Mouse (Mus musculus): ENCODE data around the gene Ess2. TPM values are rescaled to one million over a fixed set of nuclear protein-coding genes. Genes with fewer than 3 reads are reported as not detected.
A peak's percentile ranks its signal among the peaks of the same experiment; 100 is the strongest.

Gene Ess2
- polyA plus RNA-seq, 1 experiment from 2014 or later, result 29.8 TPM

DNA sequence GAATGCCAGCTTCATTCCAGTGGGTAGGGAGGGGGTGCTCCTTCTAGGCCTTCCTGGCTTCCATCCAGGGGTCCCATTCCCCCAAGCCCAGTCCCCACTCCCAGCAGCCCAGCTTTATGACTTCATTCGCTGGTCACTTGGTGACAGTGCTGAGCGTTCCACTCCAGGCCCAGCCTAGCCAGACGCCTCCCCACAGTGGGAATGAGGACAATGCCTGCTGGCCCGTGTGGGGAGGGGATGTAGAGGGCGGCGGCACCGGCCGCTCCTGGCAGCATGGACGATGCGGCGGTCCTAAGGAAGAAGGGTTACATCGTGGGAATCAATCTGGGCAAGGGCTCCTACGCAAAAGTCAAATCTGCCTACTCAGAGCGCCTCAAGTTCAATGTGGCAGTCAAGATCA lies 12.7 kb downstream of the Ess2 start, which contains the start of the genes Dgcr2 and Tssk2:
Gene Dgcr2, minus strand, starts transcription at position 101 of the 400 bp plus-strand sequence.
Gene Tssk2, plus strand, starts transcription at position 176 of the 400 bp plus-strand sequence.
- H3K4me1 ChIP-seq (ENCODE audit: control insufficient read depth, insufficient read depth, low read length), result no peaks in the 10 kb centered on the region
- H3K9me3 ChIP-seq (replicated peaks; ENCODE audit: control insufficient read depth, low read length), result no peaks in the 10 kb centered on the region
- 89% methylated on average over 14 of the region's 14 CpGs for WGBS (ENCODE audit: insufficient replicate concordance)
- no peak within 1 kb of the TSS for H3K4me2 ChIP-seq
- ATAC-seq (replicated peaks; ENCODE audit: insufficient number of reproducible peaks, low FRiP score, low TSS enrichment), result no peak
- H3K27me3 ChIP-seq (ENCODE audit: control insufficient read depth, insufficient read depth, low read length), result no peaks in the 10 kb centered on the region
- no peak within 1 kb of the TSS for H3K27ac ChIP-seq (ENCODE audit: low read depth, low read length)
- no peak within 1 kb of the TSS for H3K4me3 ChIP-seq (ENCODE audit: low read depth, low read length)
- peaks cover 20% of the 10 kb centered on the region for H3K36me3 ChIP-seq (ENCODE audit: control insufficient read depth, insufficient read depth, low read length)
- H3K9ac ChIP-seq (ENCODE audit: low read depth, low read length), result no peak within 1 kb of the TSS

DNA sequence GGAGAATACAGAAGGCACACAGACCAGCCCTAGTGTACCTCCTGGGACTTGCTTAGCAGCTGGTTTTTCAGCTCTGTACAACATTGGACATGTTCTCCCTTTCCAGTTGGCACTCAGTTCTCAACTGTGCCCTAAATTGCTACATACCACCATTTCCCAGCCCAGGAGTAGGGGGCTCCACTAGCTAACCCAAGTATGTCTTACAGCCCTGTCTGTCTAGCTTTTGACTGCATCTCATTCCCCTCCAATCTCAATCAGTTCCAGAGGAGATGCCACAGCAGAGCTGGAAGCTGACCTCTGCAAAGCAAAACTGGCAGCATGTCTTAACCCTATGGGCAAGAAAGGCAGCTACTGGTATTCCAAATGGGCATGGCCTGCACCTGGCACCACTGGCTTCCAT lies 15.1 kb downstream of the Ess2 start:
- Histone ChIP-seq H3K4me1 (ENCODE audit: control insufficient read depth, insufficient read depth, low read length) (peaks cover 3% of the 10 kb centered on the region; the same call in 1 of the 2 replicates), H3K27me3 (ENCODE audit: control insufficient read depth, insufficient read depth, low read length) (no peaks in the 10 kb centered on the region)
- ATAC-seq (replicated peaks; ENCODE audit: insufficient number of reproducible peaks, low FRiP score, low TSS enrichment), result no peak

DNA sequence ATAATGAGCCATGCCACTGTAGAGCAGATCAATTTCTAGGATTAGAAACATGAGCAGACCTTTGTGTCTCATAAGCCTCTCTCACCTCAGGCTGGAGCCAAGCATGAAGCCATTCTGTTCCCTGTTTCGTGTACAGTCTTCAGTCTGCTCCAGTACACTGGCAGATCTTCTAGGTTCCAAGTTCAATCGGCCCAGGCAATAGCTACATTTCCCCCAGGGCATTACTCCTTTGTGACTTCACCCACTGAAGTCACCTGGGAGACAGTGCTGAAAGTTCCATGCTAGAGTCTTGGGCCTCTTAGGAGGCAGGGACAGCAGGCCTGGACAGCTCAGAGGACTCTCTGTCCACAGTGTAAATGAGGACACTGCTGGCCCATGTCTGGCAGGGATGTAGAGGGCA lies 17.2 kb downstream of the Ess2 start, which contains the start of gene Tssk1:
Gene Tssk1, plus strand, starts transcription at position 301 of the 400 bp plus-strand sequence.
- Histone ChIP-seq H3K36me3 (ENCODE audit: control insufficient read depth, insufficient read depth, low read length) (no peaks in the 10 kb centered on the region), H3K9ac (ENCODE audit: low read depth, low read length) (no peak within 1 kb of the TSS), H3K27me3 (ENCODE audit: control insufficient read depth, insufficient read depth, low read length) (no peaks in the 10 kb centered on the region), H3K4me1 (ENCODE audit: control insufficient read depth, insufficient read depth, low read length) (peaks cover 13% of the 10 kb centered on the region), H3K4me3 (ENCODE audit: low read depth, low read length) (no peak within 1 kb of the TSS), H3K27ac (ENCODE audit: low read depth, low read length) (no peak within 1 kb of the TSS), H3K9me3 (replicated peaks; ENCODE audit: control insufficient read depth, low read length) (no peaks in the 10 kb centered on the region), H3K4me2 (no peak within 1 kb of the TSS)
- 92% methylated on average over 2 of the region's 2 CpGs for WGBS (ENCODE audit: insufficient replicate concordance)
- no peak for ATAC-seq (replicated peaks; ENCODE audit: insufficient number of reproducible peaks, low FRiP score, low TSS enrichment)

More for the DNA sequence above, 15.1 kb downstream of the Ess2 start:
- peaks cover 4% of the 10 kb centered on the region; the same call in 1 of the 2 replicates for H3K36me3 ChIP-seq (ENCODE audit: control insufficient read depth, insufficient read depth, low read length)
- H3K9ac ChIP-seq (ENCODE audit: low read depth, low read length), result no peak overlapping the region
- no peak overlapping the region for H3K4me3 ChIP-seq (ENCODE audit: low read depth, low read length)
- H3K9me3 ChIP-seq (replicated peaks; ENCODE audit: control insufficient read depth, low read length), result no peaks in the 10 kb centered on the region
- no peak overlapping the region for H3K4me2 ChIP-seq
- no peak overlapping the region for H3K27ac ChIP-seq (ENCODE audit: low read depth, low read length)

GRCm38 (mm10) chr16:17892606-17893005 lies 18.5 kb downstream of the Ess2 start:
- Histone ChIP-seq H3K36me3 (ENCODE audit: control insufficient read depth, insufficient read depth, low read length) (no peaks in the 10 kb centered on the region), H3K27me3 (ENCODE audit: control insufficient read depth, insufficient read depth, low read length) (no peaks in the 10 kb centered on the region), H3K4me1 (ENCODE audit: control insufficient read depth, insufficient read depth, low read length) (peaks cover 13% of the 10 kb centered on the region), H3K4me2 (no peak overlapping the region), H3K27ac (ENCODE audit: low read depth, low read length) (no peak overlapping the region), H3K9me3 (replicated peaks; ENCODE audit: control insufficient read depth, low read length) (no peaks in the 10 kb centered on the region), H3K9ac (ENCODE audit: low read depth, low read length) (no peak overlapping the region), H3K4me3 (ENCODE audit: low read depth, low read length) (no peak overlapping the region)
- ATAC-seq (replicated peaks; ENCODE audit: insufficient number of reproducible peaks, low FRiP score, low TSS enrichment), result no peak
- WGBS (ENCODE audit: insufficient replicate concordance), result 70% methylated on average over 3 of the region's 3 CpGs

GRCm38 (mm10) chr16:17891567-17891959 lies 19.6 kb downstream of the Ess2 start, which contains the start of gene Gm20518:
Gene Gm20518 (minus strand): TSS chr16:17891671.
- peak within 1 kb of the TSS; percentile 89 for H3K27ac ChIP-seq (ENCODE audit: low read depth, low read length)
- H3K36me3 ChIP-seq (ENCODE audit: control insufficient read depth, insufficient read depth, low read length), result no peaks in the 10 kb centered on the region
- H3K9ac ChIP-seq (ENCODE audit: low read depth, low read length), result peak within 1 kb of the TSS; percentile 95
- H3K4me1 ChIP-seq (ENCODE audit: control insufficient read depth, insufficient read depth, low read length), result peaks cover 13% of the 10 kb centered on the region
- peak within 1 kb of the TSS; percentile 84 for H3K4me2 ChIP-seq
- no peaks in the 10 kb centered on the region for H3K27me3 ChIP-seq (ENCODE audit: control insufficient read depth, insufficient read depth, low read length)
- H3K9me3 ChIP-seq (replicated peaks; ENCODE audit: control insufficient read depth, low read length), result no peaks in the 10 kb centered on the region
- ATAC-seq (replicated peaks; ENCODE audit: insufficient number of reproducible peaks, low FRiP score, low TSS enrichment), result peak; percentile 99
- peak within 1 kb of the TSS; percentile 83 for H3K4me3 ChIP-seq (ENCODE audit: low read depth, low read length)
- WGBS (ENCODE audit: insufficient replicate concordance), result under 1% methylated on average over 38 of the region's 38 CpGs

DNA sequence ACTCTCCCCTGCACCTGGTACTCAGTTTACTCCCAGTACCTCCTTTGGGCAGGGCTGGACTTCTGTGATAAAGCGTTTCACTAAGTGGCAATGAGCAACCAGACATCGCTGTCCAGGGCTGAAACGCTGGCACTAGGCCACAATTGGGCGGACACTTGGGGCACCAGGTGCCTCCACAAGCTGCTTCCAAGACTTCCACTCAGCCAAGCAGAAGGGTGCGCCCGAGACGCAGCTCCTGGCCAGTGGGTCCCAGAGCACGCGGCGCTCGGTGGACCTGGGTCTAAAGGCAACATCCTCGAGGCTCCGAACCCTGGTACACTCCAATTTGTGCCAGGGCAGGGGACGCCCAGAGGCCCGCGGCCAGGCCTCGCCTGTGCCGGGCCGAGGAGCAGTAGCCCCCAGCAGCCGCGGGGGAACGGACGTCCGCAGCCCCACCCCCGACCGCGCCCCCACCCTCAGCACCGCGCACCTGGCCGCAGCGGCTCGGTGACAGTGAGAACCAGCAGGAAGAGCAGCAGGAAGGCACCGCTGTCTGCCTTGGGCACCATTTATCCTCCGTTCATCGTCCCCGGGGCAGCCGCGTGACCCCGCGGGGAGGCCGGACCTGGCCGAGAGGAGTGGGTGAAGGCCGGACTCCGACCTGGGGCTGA lies 20.1 kb downstream of the Ess2 start:
- H3K9me3 ChIP-seq (replicated peaks; ENCODE audit: control insufficient read depth, low read length), result no peaks in the 10 kb centered on the region
- H3K4me3 ChIP-seq (ENCODE audit: low read depth, low read length), result peak overlapping the region; percentile 83
- H3K9ac ChIP-seq (ENCODE audit: low read depth, low read length), result peak overlapping the region; percentile 95
- peaks cover 13% of the 10 kb centered on the region for H3K4me1 ChIP-seq (ENCODE audit: control insufficient read depth, insufficient read depth, low read length)
- H3K27ac ChIP-seq (ENCODE audit: low read depth, low read length), result peak overlapping the region; percentile 89
- 0% methylated on average over 44 of the region's 44 CpGs for WGBS (ENCODE audit: insufficient replicate concordance)
- H3K36me3 ChIP-seq (ENCODE audit: control insufficient read depth, insufficient read depth, low read length), result no peaks in the 10 kb centered on the region
- H3K27me3 ChIP-seq (ENCODE audit: control insufficient read depth, insufficient read depth, low read length), result no peaks in the 10 kb centered on the region
- peak; percentile 65 for ATAC-seq (replicated peaks; ENCODE audit: insufficient number of reproducible peaks, low FRiP score, low TSS enrichment)
- H3K4me2 ChIP-seq, result peak overlapping the region; percentile 84

GRCm38 (mm10) chr16:17890342-17890727 lies 20.8 kb downstream of the Ess2 start:
- Histone ChIP-seq H3K27me3 (ENCODE audit: control insufficient read depth, insufficient read depth, low read length) (no peaks in the 10 kb centered on the region), H3K4me2 (peak overlapping the region; percentile 84), H3K4me1 (ENCODE audit: control insufficient read depth, insufficient read depth, low read length) (peaks cover 13% of the 10 kb centered on the region), H3K4me3 (ENCODE audit: low read depth, low read length) (peak overlapping the region; percentile 83), H3K36me3 (ENCODE audit: control insufficient read depth, insufficient read depth, low read length) (no peaks in the 10 kb centered on the region), H3K9ac (ENCODE audit: low read depth, low read length) (peak overlapping the region; percentile 95), H3K9me3 (replicated peaks; ENCODE audit: control insufficient read depth, low read length) (no peaks in the 10 kb centered on the region), H3K27ac (ENCODE audit: low read depth, low read length) (no peak overlapping the region)
- 60% methylated on average over 2 of the region's 2 CpGs for WGBS (ENCODE audit: insufficient replicate concordance)
- no peak for ATAC-seq (replicated peaks; ENCODE audit: insufficient number of reproducible peaks, low FRiP score, low TSS enrichment)

DNA sequence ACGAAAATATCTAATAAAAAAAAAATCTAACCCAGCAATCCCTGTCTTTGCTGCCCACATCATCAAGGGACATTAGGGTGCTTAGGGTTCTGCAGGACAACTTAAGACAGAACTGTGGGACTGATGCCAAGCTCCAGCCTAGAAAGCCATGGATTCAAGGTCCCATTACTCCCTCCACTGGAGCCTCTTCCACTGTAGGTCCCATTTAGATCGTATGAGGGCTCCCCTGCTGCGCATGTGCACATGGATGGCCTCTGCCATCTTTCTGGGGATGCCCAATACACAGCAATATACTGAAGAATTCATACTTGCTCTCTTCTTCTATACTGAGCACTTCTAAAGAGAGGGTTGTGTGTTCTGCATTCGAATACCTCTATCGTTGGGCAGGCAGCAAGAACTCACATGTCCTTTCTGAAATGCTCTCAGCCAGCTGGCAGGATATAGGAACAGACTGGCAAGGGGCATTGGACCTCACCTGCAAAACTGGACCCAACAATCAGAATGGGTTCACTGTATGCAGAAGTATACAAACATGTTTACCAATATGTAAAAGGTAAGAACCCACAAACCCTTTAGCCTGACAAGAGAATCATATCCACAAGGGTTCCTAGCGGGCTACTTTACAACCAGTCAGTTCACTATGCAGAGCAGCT lies 21.3 kb downstream of the Ess2 start:
- 83% methylated on average over 6 of the region's 6 CpGs for WGBS (ENCODE audit: insufficient replicate concordance)
- Histone ChIP-seq H3K4me1 (ENCODE audit: control insufficient read depth, insufficient read depth, low read length) (peaks cover 13% of the 10 kb centered on the region), H3K36me3 (ENCODE audit: control insufficient read depth, insufficient read depth, low read length) (no peaks in the 10 kb centered on the region), H3K9ac (ENCODE audit: low read depth, low read length) (peak overlapping the region; percentile 95; the same call in 1 of the 2 replicates), H3K4me3 (ENCODE audit: low read depth, low read length) (peak overlapping the region; percentile 83), H3K4me2 (peak overlapping the region; percentile 84), H3K27ac (ENCODE audit: low read depth, low read length) (no peak overlapping the region), H3K9me3 (replicated peaks; ENCODE audit: control insufficient read depth, low read length) (no peaks in the 10 kb centered on the region), H3K27me3 (ENCODE audit: control insufficient read depth, insufficient read depth, low read length) (no peaks in the 10 kb centered on the region)
- ATAC-seq (replicated peaks; ENCODE audit: insufficient number of reproducible peaks, low FRiP score, low TSS enrichment), result no peak
